Mouse (Mus musculus): ENCODE measurements at regions not wholly inside any gene's neighbourhood (a gene's known extent, or its start where the extent isn't known, plus 50 kb on each side); places are given as distances from the start of the nearest gene placed in this dataset.

DNA sequence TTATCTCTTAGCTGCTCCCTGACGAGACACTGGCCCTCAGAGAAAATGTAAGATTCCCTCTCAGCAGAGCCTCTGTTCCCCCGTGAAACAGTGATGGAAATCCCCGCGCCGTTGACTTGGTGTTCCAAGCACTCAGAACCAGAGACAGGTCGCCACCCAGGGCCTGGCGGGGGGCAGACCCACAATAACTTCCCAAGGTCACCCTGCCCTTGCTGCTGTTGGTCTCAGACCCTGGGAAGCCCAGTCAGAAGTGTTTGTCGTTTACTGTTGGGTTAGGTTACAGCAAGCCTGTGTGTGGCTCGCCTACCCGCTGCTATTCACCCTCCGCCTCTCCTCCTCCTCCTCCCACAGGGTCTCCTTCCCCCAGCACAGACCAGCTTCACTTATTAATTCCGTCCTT lies 154.2 kb upstream of the Eomes start:
- peak; percentile 73 for DNase-seq (ENCODE audit: low read depth, low spot score)

DNA sequence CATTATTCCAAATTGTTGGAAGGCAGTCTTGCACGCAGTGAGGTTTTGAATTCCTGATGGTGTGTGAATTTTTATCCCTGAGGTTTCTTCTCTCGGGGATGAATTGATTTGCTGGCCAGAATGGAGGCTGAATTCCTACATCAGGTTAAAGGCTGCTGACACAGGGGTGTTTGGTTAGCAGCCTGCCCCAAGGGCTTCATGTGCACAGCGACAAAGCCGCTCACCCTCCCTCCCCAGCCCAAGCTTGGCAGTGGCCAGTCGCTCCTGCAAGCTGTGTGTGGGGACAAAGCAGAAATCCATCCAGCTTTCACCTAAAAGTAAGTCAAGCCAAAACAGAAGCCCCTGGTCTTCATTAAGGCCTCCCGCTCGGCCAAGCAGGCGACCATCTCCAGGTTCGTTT lies 151.4 kb upstream of the Eomes start:
- DNase-seq (ENCODE audit: low read depth, low spot score) = no peak

DNA sequence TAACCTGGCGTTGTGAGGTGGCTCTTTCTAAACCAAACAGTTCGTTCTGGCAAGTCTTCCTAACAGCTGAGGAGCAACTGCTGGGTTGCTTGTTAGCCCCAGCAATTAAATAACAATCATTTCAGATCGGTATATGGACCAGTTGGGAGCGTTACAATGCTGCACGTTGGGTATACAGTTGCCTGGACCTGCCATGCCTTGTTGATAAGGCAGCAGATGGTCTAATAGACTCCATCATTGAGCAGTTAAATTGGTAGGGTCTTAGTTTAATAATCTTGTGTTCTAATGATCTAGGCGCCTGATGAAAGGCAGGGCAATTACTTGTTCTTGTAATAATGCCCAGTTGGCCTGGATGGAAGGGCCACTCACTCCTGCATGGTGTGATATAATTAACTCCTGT lies 150.1 kb upstream of the Eomes start:
- DNase-seq (ENCODE audit: low read depth, low spot score) = no peak

DNA sequence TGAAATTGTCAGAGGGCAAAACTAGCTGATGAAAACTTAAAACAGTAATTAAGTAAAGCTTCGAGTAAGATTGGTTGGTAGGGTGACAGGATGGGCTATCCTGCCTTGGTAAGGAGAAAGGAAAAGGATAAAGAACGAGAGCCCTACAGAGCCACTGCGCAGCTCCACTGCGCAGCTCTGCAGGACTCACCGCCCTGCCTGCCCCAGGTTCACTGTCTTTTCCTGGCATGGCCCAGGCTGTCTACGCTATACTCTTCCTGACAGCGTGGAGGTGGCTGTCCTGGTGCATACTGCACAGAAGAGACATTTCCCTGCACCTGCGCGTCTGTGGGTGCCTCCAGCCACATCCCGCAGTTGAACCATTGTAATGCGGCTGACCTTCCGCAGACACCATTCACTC lies 136.6 kb upstream of the Eomes start:
- DNase-seq (ENCODE audit: low read depth, low spot score) = peak; percentile 43

DNA sequence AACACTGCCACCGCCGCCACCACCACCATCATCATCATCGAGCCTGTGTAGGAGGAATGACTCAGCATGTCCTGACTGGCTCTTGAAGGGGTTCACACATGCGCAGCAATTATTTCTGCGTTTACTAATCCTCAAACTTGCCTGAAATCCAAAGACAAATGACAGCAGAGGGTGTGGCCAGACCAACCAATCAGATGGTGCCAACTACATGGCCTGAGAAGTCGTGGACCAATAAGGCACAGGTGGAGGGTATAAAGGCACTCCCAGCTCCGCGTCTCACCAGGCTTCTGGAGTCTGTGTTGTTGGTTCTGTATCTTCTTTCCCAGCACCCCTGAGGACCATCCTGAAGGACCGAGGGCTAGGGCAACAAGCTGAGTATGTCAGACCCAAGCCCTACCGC lies 123.1 kb upstream of the Eomes start:
- DNase-seq (ENCODE audit: low read depth, low spot score) = peak; percentile 66

DNA sequence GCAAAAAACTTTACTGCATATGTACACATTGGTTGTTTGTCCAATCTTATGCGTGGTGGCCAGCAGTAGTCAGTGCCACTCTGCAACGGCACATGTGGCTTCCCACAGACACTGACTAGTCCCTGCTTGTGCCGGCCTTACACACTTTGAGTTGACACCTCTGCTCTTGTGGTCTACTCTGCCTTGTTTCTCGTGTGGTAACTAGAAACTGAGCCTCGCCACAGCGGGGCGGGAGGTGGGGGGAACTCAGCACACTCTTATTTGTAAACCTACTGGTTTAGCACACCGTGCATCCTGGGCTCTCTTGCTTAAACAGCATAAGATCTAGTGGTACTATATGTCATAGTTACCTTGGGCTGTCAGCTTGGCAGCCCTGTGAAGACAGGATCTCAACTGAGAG lies 120.6 kb upstream of the Eomes start:
- no peak for DNase-seq (ENCODE audit: low read depth, low spot score)

DNA sequence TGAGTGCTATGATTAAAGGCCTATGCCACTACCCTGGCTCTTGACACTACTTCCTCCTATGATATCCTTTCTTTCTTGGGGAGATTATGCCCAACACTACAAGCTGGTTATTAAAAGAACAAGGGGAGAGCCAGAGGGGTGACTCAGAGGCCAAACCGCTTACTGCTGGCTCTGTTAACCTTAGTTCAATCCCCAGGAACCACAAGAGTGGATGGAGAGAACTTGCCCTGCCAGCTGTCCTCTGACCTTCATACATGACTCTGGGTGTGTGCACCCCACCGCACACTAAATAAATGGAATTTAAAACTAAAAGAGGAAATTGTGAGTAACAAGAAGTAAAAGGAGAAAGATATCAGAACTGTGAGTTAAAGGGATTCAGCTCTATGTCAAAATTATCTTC lies 114.1 kb upstream of the Eomes start:
- no peak for DNase-seq (ENCODE audit: low read depth, low spot score)

DNA sequence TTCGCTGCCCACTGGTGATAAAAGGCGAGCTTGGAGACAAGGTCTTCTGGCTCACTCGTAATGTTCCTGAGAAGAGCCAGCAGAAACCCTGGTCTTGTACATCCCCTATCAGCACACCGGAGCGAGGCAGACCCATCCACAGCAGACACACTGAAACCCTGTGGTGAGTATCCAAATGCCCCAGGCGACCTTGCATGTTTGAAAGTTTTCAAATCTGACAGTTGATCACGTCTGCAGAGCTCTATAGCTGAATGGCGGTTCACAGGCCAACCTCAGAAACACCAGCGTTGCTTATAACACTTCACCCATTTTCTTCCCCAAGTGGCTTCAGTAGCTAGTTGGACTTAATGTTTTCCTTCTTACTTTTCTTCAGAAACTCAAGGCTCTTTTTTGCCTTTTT lies 112.6 kb upstream of the Eomes start:
- DNase-seq (ENCODE audit: low read depth, low spot score) = no peak

DNA sequence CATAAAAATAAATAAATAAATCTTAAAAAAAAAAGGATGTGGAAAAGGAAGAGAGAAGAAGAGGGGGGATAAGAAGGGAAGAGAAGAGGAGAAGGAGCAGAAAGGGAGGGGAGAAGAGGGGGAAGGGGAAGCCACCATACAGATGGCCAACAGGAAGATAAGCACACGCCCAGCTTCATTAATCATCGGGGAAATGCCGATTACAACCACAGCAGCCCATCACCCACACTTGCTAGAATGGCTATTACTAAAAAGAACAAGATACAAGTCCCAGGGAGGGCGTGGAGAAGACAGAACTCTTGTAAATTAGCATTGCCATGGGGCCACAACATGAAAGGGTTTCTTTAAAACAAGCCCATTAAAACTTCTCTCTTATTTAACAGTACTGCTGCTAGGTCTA lies 110.7 kb upstream of the Eomes start:
- peak; percentile 11 for DNase-seq (ENCODE audit: low read depth, low spot score)

DNA sequence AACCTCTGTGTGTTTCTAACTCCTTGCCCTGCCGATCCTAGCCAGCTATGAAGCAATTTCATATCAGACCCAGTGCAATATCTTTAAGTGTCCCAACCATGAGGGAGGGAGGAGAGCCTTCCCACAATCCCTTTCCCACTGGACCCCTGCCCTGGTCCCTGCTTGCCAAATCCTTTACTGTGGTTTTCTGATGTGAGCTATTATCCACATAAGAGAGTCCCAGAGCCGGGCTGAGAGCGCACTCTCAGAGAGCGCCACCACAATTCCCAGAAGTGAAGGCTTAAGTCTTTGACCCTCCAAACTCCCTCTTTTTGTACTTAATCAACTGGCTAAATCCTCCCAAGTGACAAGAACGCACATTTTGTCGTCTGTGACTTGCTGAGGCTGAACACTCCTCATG lies 107.4 kb upstream of the Eomes start:
- DNase-seq (ENCODE audit: low read depth, low spot score) = no peak

DNA sequence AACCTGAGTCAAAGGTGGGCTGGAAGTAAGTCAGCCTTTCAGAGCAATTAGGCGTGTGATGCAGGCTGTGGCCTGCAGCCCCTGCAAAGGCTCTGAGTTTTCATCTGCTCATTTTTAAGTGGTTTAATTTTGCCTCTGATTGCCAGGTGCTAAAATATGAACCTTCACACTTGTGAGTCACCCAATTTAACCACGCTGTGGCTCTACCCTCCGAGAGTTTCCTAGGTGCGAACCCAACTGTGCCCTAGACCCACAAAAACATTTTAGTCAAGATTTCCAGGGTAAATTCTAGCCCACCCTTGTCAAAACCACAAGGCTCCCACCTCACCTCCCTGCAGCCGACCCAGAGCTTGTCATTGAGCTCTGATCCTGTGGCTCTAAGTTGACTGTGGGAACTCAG lies 103.3 kb upstream of the Eomes start:
- DNase-seq (ENCODE audit: low read depth, low spot score) = no peak

DNA sequence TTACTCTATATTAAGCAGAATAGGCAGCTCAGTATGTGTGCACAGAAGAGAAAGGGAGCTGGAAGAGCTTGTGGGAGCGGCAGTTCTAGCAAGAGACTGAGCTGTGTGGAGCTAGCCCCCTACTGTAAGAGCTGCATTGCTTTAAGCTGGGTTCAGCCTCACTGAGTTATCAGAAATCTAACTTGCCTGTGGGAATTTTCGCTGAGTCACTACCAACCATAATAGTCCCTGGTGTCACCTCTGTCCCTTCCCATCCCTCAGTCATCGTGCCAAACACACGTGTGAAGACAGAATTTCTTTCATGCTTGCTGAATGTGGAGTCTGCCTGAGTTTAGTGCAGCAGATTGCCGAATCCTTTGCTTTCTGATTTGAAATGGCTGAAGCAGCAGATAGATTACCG lies 99.0 kb upstream of the Eomes start:
- DNase-seq (ENCODE audit: low read depth, low spot score) = no peak

DNA sequence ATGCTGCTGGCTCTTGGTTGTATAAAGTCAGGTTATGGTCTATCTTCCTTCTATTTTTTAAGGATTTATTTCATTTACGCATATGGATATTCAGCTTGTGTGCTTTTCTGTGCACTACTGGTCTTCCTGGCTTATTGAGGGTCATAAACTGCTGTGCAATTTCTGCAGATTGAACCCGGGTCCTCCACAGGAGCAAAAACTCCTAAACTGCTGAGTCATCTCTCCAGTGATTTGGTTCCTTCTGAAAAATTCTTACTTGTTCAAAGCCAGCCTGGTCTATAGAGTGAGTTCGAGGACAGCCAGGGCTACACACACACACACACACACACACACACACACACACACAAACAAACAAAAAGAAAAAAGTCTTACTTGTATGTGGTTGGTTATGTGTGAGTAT lies 95.5 kb upstream of the Eomes start:
- DNase-seq (ENCODE audit: low read depth, low spot score) = no peak

DNA sequence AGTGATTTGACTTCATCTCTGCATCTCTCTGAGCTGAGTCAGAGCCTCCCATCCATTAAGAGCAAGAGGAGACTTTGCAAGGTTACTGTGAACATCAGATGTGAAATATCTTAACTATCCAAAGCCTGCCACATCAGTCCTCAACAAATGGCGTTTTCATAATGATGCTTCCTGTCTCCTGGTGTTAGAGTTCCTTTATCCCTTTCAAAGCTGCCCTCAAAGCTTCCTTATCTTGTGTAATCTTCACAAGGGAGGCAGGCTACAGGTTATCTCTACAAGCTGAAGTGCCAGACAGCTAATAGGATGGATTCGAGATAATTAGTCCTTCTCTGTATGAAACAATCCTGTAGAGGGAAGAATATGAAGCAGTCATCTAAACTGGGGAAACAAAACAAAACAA lies 93.4 kb upstream of the Eomes start:
- no peak for DNase-seq (ENCODE audit: low read depth, low spot score)

DNA sequence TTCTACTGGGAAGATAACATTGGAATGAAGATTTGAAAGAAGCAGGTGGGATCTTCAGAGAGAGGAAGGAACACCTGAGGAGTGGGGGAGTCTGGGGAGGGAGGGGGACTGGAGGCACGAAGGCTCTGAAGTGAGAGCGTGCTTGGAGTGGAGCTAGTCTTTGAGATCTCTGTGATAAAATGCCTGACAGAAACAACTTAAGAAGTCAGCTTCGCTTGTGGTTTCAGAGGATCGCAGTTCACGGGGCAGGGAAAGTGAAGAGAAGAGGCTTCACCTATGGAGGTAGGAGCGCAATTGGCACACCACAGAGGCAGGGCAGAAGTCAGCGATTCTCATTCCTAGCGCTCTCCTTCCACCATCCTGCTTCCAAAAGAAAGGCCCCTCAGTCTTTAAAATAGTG lies 90.4 kb upstream of the Eomes start:
- DNase-seq (ENCODE audit: low read depth, low spot score) = no peak

DNA sequence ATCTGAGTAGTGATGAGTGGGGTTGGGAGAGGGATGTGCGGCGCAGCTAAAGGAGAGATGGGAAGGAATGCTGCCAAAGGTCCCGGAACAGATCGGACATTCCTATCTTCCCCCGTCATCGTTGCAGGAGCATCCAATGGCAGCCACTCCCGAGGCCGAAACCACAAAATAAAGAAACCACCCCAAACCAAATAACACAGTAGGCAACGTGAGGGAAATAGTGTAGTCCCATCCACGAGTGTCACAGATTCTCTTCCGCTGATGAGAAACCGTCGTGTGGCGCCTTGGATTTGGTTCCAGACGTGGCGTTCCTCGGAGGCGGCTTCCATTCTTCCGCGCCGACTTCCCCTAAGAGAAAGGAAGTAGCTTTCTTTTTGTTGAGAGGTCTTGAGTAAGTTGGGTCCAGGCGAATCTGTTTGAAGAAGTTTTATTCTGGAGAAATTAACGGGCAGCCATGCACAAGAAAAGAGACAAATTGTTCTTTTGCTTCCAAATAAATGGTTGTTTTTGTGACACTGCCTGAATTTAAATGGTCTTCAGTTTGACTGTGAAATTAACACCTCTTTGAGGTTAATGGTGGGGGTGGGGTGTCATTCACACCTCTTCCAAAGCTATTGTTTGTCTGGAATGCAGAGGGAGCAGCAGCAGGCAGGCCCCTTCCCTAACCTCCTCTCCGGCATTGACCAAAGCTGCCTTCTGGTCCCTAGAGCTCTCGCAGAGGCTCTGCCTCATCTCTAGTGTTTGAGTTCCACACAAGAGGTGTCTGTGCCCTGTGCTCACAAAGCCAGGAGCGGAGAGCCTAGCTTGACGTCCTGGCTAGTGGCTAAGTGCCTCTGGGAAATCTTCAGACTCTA lies 88.3 kb upstream of the Eomes start:
- peak; percentile 77 for DNase-seq (ENCODE audit: low read depth, low spot score)

DNA sequence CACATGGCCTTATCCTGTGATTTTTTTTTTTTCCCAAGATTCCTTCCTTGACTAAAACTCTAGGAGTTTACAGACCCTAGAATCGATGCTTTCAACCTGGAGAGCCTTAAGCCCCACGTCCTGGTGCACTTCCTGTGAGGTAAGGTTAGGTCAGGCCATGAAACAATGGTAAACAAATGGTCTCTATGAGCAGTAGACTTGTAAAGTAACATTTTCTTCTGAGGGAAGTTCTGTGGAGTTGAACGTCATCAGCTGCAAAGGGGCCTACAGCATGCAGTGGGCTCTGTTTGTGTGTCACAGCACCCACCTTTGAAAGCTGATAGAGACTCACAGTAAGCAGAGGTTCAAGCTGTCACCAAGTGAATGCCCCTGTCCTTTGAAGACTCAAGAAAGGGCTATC lies 87.3 kb upstream of the Eomes start:
- DNase-seq (ENCODE audit: low read depth, low spot score) = no peak

DNA sequence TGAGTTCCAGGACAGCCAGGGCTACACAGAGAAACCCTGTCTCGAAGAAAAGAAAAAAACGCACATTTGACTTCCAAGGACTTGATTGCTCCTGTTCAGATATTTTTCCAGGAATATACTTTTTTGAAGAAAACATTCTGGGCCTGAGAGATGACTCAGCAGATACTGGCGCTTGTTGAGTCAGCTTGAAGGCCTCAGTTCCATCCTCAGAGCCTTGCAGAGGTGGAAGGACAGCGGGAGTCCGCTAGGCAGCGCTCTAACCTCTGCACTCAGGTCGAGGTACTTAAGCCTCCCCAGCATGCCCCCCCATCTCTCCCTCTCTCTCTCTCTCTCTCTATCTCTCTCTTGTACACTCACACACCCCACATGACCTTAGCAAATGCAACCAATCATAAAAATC lies 86.3 kb upstream of the Eomes start:
- peak; percentile 39 for DNase-seq (ENCODE audit: low read depth, low spot score)

DNA sequence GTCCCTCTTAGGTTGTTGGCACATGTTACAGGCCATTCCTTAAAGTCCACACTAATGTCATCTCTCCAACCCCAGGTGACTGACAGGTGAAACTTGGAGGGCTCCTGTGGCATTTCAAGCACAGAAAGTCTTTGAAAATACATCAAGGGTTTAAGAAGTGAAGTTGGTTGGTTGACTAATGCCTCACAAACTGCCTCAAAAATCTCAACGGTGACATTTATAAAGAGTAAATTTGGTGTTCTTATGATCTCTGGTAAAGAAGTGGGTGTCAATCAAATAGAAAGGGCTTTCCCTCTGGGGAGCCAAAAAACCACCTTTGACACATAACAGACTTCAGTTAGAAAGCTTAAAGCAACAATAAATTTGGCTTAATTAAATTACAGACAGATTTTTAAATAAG lies 85.2 kb upstream of the Eomes start:
- DNase-seq (ENCODE audit: low read depth, low spot score) = no peak

DNA sequence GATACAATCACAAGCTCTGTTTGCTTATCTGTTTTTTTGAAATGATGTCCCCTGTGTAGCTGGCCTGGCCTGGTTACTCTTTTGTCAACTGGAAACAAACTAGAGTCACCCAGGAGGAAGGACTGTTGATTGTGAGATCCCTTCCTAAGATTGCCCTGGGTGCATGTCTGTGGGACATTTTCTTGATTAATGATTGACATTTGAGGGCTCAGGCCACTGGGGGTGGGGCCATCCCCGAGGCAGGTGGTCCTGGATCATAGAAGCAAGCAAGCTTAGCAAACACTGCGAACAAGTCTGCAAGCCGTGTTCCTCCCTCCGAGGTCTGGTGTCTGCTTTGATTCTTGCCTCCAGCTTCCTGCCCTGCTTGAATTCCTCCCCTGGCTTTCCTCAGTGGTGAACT lies 84.4 kb upstream of the Eomes start:
- no peak for DNase-seq (ENCODE audit: low read depth, low spot score)

DNA sequence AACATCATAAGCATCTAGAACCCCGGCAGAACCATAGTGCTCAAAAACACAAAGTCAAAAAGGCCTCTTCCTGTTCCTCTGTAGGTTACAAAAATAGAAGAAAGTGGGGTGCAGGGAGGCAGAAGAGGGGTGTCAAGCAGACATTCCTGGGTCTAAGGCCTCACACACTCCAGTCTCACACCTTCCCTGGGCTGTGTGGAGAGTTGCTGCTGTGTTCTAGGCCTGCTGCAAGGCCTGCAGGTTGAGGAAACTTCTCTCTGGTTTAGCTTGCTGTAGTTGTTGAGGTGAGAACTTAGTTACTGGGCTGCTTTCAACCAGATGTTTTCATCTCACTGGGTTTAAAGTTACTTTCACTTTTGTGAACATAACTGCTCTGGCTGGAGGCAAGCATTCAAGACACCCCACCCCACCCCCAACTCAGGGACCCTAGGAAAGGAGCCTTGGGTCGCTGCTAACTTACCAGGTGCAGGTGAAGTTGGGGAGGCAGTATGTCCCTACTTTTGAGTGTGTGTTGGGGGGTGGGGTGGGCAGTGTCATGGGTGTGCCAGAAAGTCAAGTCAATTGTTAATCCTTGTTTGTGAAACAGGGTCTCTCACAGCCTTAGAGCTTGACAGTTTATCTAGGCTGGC lies 81.5 kb upstream of the Eomes start:
- no peak for DNase-seq (ENCODE audit: low read depth, low spot score)

DNA sequence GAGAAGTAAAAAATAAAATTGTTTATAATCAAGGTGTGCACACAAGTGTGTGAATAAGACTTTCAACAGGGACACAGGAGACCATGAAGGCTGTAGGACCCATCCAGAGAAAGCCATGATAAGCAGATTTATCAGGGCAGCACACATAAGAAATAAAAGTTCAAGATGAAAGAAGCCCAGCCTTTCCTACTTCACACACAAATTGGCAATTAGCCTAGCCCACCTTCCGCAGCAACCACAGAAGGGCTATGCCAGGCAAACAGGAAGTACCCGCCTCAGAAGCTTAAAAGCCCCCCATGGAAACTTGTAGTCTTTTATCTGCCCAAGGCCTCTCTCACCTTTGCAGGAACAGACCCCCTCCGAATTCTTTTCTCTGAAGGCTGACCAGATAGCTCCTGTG lies 77.5 kb upstream of the Eomes start:
- DNase-seq (ENCODE audit: low read depth, low spot score) = no peak

DNA sequence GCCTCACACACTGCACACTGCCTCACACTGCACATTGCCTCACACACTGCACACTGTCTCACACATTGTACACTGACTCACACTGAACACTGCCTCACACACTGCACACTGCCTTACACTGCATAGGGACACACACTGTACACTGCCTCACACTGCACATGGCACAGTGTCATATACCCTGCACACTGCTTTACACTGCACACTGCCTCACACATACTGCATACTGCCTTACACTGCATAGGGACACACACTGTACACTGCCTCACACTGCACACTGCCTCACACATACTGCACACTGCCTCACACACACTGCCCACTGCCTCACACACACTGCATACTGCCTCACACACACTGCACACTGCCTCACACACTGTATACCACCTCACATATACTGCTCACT lies 76.8 kb upstream of the Eomes start:
- no peak for DNase-seq (ENCODE audit: low read depth, low spot score)

DNA sequence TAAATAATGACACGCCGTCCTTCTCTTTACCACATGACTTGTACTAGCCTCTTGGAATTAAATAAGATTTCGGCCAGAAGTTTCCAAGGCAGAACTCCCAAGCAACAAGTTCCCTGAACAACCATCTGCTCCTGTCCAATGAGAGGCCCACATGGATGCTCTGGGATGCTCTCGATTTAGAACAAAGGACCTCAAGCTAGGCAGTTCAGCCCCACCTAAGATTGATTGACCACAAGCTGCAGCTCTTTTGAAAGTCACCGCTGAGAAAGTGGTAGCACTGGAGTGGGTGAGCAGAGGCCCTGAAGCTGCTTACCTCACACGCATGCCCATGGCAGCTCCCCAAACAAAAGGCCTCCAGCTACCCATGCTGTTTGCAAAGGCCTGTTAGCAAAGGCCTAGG lies 73.1 kb upstream of the Eomes start:
- peak; percentile 90 for DNase-seq (ENCODE audit: low read depth, low spot score)
